Mouse (Mus musculus) layer of hippocampus, adult 2 months (tissue): ENCODE measurements at regions not wholly inside any gene's neighbourhood (a gene's known extent, or its start where the extent isn't known, plus 50 kb on each side); places are given as distances from the start of the nearest gene placed in this dataset.

Source experiments
- DNase-seq, 2 experiments: peaks; one replicate each; pipeline ENCODE4 v3.0.0; 2022; ENCODE audit warnings: low spot score in 2 of 2
- H3K27ac ChIP-seq: fragments of 200-600 bp; 2 replicates; pipeline ENCODE4 v1.8.1; 2022
- H3K4me3 ChIP-seq: fragments of 200-600 bp; 2 replicates; pipeline ENCODE4 v1.8.1; 2022; ENCODE audit warnings: mild to moderate bottlenecking
- CTCF ChIP-seq: fragments of 200-600 bp; conservative IDR thresholded peaks from 2 replicates; pipeline ENCODE4 v1.8.1; 2022; ENCODE audit warnings: antibody characterized with exemption, mild to moderate bottlenecking, moderate library complexity

- no peak for TF ChIP-seq CTCF
- H3K4me3 ChIP-seq: no peak overlapping the region
- no peak for DNase-seq
- no peak overlapping the region for H3K27ac ChIP-seq
These were observed 173.4 kb downstream of the Gm4340 start for GRCm38 (mm10) chr10:104367219-104367618.

GRCm38 (mm10) chr10:104374567-104374966, 180.7 kb downstream of the Gm4340 start:
- no peak for TF ChIP-seq CTCF
- Histone ChIP-seq H3K4me3 (no peak overlapping the region), H3K27ac (no peak overlapping the region)
- DNase-seq: no peak

- Histone ChIP-seq H3K4me3 (no peak overlapping the region), H3K27ac (no peak overlapping the region)
- DNase-seq: no peak
- TF ChIP-seq CTCF: no peak
These were observed 194.4 kb downstream of the Gm4340 start for GRCm38 (mm10) chr10:104388254-104388653.

- TF ChIP-seq CTCF: no peak
- no peak overlapping the region for H3K4me3 ChIP-seq
- no peak for DNase-seq
- H3K27ac ChIP-seq: no peak overlapping the region
These were observed 201.9 kb downstream of the Gm4340 start for GRCm38 (mm10) chr10:104395711-104396110.

DNA sequence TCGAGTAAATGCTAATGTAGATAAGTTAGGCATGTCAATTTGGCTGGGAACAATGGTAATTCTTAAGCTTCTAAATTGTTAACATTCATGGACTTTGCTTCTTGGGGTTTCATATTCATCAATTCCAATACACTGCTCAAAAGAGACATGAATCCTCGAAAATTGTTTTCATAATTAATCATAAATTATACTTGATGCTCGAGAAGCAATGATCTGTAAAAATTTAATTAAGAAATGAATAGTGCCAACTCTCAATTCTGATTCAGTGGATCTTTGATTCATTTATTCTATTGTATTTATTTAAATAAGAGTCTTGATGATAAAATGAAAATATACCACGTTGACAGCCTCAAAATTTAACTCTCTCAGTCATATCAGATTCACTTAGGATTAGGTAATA, 214.9 kb downstream of the Gm4340 start:
- no peak for TF ChIP-seq CTCF
- no peak overlapping the region for H3K4me3 ChIP-seq
- no peak for DNase-seq
- no peak overlapping the region for H3K27ac ChIP-seq

GRCm38 (mm10) chr10:104422541-104422940, 228.7 kb downstream of the Gm4340 start:
- Histone ChIP-seq H3K27ac (no peak overlapping the region), H3K4me3 (no peak overlapping the region)
- DNase-seq: no peak
- no peak for TF ChIP-seq CTCF

DNA sequence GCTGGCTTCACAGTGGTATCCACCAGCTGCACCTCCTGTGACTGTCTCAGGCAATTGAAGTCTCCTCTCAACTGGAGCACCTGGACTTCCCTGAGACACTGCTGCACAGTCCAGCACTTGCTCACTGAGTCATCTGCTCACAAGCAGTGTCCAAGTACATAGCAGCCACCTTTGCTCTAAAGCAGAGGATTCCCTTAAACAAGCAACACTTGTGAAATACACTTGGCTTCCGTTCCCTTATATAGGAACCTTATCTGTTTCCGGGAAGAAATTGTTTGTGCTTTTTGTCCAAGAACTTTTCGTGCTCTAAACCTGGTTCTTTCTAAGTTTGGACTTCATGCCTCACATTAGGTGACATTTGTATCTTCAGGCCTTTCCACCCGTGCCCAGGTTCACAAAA, 229.3 kb downstream of the Gm4340 start:
- TF ChIP-seq CTCF: no peak
- no peak overlapping the region for H3K4me3 ChIP-seq
- H3K27ac ChIP-seq: no peak overlapping the region
- DNase-seq: no peak

DNA sequence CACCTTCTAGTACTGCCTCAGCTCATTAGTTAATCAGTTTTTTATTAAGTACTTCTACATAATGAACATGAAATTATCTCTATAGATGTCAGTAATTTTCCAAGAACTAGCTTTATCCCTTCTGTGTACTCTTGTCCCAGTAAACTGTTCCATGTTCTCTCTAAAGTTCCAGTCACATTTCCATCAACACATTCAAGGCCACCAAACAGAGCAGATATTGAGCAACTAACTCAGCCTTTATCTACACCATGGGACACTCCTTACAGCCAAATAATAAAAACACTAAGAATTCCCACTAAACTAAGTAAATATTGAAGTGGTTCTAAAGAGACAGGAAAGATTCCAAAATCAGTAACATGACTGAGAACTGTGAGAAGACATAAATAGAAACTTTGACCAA, 229.9 kb downstream of the Gm4340 start:
- DNase-seq: no peak

GRCm38 (mm10) chr10:104444926-104445325, 251.1 kb downstream of the Gm4340 start:
- Histone ChIP-seq H3K4me3 (no peak overlapping the region), H3K27ac (no peak overlapping the region)
- DNase-seq: no peak
- no peak for TF ChIP-seq CTCF

More for the DNA sequence above, 229.9 kb downstream of the Gm4340 start:
- Histone ChIP-seq H3K4me3 (no peak overlapping the region), H3K27ac (no peak overlapping the region)
- TF ChIP-seq CTCF: no peak

DNA sequence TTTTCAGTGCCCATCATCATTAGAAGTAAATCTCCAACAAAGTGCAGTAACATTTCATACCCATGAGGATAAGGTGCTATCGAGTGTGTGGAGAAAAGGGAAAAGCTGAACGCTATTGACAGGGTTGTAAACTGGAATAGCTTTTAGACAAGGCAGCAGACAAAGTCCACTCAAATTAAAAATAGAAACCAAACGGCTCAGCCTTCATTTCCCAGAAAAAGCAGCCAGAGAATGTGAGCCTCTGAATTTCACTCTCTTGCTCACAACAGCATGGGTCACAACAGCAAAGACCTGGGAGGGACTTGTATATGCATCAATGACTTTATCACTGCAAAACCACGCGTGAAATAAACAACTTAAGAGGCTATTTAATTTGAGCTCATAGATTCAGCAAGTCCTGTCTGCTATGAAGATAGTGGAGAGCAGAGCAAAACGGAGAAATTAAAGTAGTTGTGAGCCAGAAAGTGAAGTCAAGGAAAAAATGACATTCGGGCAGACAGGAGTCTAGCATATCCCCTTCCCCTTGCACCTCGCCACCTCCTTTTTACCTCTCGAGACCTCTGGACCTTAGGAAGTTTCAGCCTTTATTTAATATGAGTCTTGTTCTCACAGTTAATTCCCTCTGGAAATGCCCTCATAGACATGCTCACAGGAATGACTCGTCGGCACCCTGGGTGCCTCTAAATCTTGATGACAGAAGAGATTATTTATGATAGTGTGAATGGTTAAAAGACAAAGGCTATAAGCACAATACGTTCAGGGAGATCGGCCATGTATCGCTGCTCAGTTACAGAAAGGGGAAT, 261.9 kb downstream of the Gm4340 start:
- Histone ChIP-seq H3K4me3 (peak overlapping the region; percentile 25), H3K27ac (no peak overlapping the region)
- no peak for TF ChIP-seq CTCF
- DNase-seq: no peak

DNA sequence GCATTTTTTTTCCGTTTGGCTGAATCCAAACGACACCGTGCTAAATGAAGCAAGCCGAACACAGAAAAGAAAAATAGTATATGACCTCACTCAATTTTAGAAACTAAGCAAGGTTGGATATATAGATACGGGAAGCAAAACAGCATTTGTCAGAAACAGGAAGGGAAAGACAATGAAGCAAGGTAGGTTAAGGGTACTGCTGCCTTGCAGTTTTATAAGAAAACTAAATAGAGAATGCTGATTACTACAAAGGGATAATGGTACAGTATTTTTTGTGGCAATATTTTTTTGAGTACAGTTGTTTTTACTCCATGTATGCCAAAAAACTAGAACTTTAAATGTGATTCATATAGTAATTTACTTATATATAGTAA, 262.5 kb downstream of the Gm4340 start:
- H3K4me3 ChIP-seq: peak overlapping the region; percentile 25
- TF ChIP-seq CTCF: no peak
- H3K27ac ChIP-seq: no peak overlapping the region
- DNase-seq: no peak

DNA sequence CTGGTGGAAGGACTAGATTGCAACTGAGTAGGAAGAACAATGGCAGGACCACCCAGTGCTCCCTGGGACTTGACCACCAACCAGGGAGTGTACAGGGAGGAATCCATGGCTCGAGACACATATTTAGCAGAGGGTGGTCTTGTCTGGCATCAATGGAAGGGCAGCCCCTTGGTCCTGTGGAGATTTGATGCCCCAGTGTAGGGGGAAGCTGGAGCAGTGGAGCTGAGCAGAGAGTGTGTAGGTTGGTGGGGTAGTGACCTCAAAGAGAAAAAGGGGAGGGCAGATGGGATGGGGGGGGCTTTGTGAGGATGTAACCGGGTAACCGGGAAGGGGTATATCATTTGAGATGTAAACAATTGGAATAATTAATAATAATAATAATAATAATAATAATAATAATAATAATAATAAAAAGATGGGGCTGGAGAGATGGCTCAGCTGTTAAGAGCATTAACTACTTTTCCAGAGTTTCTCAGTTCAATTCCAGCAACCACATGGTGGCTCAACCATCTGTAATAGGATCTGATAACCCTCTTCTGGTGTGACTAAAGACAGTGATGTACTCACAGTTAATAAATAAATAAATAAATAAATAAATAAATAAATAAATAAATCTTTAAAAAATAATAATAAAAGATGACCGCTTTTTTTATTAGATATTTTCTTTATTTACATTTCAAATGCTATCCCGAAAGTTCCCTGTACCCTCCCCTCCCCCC, 292.5 kb downstream of the Gm4340 start:
- no peak overlapping the region for H3K4me3 ChIP-seq
- TF ChIP-seq CTCF: no peak
- DNase-seq: no peak
- no peak overlapping the region for H3K27ac ChIP-seq

DNA sequence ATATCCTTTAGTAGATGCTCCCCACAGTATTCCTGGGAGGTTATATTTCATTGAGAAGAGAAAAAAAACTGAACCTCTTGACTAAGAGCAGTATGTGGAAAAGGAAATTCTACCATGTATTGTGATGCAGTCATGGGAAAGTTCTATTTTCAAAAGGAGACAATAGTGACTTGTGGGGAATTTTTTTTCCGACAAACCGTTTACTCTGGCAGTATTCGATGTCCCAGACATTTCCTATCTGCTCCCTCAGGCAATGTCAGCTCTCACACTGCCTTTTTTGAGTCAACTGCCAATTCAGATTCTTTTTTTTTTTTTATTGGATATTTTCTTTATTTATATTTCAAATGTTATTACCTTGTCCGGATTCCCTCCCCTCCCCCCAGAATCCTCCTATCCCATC, 295.5 kb downstream of the Gm4340 start:
- Histone ChIP-seq H3K4me3 (no peak overlapping the region), H3K27ac (no peak overlapping the region)
- TF ChIP-seq CTCF: no peak
- no peak for DNase-seq
